Mouse (Mus musculus) embryonic facial prominence, embryonic 15.5 days (tissue): Measurements from ENCODE around the gene Gkn1. TPM values are rescaled to one million over a fixed set of nuclear protein-coding genes. Genes with fewer than 3 reads are reported as not detected.
A peak's percentile ranks its signal among the peaks of the same experiment; 100 is the strongest.

Experiments used
- ATAC-seq: fragments of 200-750 bp; cut with Nextera tagmentation; 2 replicates; pipeline ENCODE4 v1.8.0; 2017; ENCODE audit warnings: low read depth, moderate TSS enrichment; ENCODE audit not compliant: insufficient number of reproducible peaks, low FRiP score, low TSS enrichment
- H3K27ac ChIP-seq: fragments of 300-500 bp; sonication (generic); replicated peaks from 2 replicates; pipeline ENCODE4 v1.5.1; 2015; ENCODE audit warnings: mild to moderate bottlenecking, inconsistent platforms
- H3K27me3 ChIP-seq: fragments of 300-500 bp; sonication (generic); 2 replicates; pipeline ENCODE4 v1.6.1; 2015; ENCODE audit warnings: inconsistent platforms
- H3K36me3 ChIP-seq: fragments of 300-500 bp; sonication (generic); 2 replicates; pipeline ENCODE4 v1.6.1; 2015; ENCODE audit warnings: mild to moderate bottlenecking, inconsistent platforms
- H3K4me1 ChIP-seq: fragments of 300-500 bp; sonication (generic); 2 replicates; pipeline ENCODE4 v1.6.1; 2015; ENCODE audit warnings: inconsistent platforms
- H3K4me2 ChIP-seq: fragments of 300-500 bp; sonication (generic); replicated peaks from 2 replicates; pipeline ENCODE4 v1.6.1; 2015; ENCODE audit warnings: mild to moderate bottlenecking, inconsistent platforms
- H3K4me3 ChIP-seq: fragments of 300-500 bp; sonication (generic); replicated peaks from 2 replicates; pipeline ENCODE4 v1.5.1; 2015; ENCODE audit warnings: mild to moderate bottlenecking, inconsistent platforms
- H3K9ac ChIP-seq: fragments of 300-500 bp; sonication (generic); 2 replicates; pipeline ENCODE4 v1.6.1; 2015; ENCODE audit warnings: inconsistent platforms
- H3K9me3 ChIP-seq: fragments of 300-500 bp; sonication (generic); replicated peaks from 2 replicates; pipeline ENCODE4 v1.6.1; 2016; ENCODE audit warnings: inconsistent platforms
- WGBS: fragments of 180-500 bp; shearing (Covaris S2); methylation state at CpG from one replicate; pipeline ENCODE4 v1.1.7; 2015; 5-methylcytosine and 5-hydroxymethylcytosine counted together
- polyA plus RNA-seq: library from polyadenylated mRNA; unstranded; fragments of >200 nt; fragmentation: Nextera tagmentation; extraction: Ambion mirVana; gene quantifications from 2 replicates; pipeline ENCODE4 v1.2.1, GENCODE M21; 2015

Gkn1 gene
- polyA plus RNA-seq, 1 experiment from 2014 or later: 0.13 TPM

DNA sequence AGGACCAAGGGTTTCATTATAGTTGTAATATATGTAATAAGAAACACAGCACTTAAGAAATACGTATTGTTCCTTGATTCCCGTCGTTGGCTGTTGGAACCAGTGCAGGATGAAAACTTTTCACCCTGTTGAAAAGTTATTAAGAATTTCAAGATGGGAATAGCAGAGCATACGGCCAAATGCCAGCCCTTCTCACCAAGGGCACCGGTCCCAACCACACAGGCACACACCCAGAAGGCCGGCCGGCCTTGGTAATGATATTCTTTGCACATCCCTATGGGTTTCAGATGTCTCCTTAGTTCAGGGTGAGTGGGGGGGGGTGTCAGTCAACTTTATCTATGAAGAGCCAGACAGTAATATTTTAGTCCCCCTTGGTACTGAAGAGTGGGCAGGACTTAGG is 32.1 kb downstream of the Gkn1 start:
- Histone ChIP-seq H3K9me3 (no peaks in the 10 kb centered on the region), H3K27ac (no peak overlapping the region), H3K4me3 (no peak overlapping the region), H3K36me3 (no peaks in the 10 kb centered on the region), H3K4me1 (peaks cover 16% of the 10 kb centered on the region), H3K4me2 (no peak overlapping the region), H3K9ac (no peak overlapping the region), H3K27me3 (no peaks in the 10 kb centered on the region)
- ATAC-seq: no peak
- WGBS: 75% methylated on average over 7 of the region's 7 CpGs

DNA sequence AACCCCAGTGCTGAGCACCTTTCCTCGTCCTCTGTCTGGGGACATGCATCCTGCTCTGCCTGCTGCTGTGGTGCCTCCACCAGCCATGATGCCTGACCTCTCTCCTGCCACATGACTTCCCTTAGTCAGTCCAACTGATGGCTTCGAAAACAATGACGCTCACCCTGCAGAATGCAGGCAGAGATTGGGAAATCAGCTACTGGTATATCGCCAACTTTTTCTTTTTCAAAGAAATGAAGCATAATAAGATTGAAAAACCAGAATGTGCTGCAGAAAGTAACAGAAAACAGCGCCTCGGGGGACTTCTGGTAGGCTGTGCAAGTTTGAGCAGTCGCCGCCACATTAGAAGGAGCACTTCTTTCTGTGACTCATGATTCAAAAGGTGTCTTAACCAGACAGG is 33.8 kb downstream of the Gkn1 start:
- peaks cover 16% of the 10 kb centered on the region for H3K4me1 ChIP-seq
- 59% methylated on average over 8 of the region's 8 CpGs for WGBS
- no peak overlapping the region for H3K9ac ChIP-seq
- H3K4me3 ChIP-seq: no peak overlapping the region
- H3K4me2 ChIP-seq: no peak overlapping the region
- no peak for ATAC-seq
- H3K36me3 ChIP-seq: peaks cover 4% of the 10 kb centered on the region
- no peaks in the 10 kb centered on the region for H3K27me3 ChIP-seq
- H3K9me3 ChIP-seq: no peaks in the 10 kb centered on the region
- H3K27ac ChIP-seq: peak overlapping the region; percentile 29; the same call in 1 of the 2 replicates

- WGBS: 87% methylated on average over 4 of the region's 4 CpGs
- Histone ChIP-seq H3K27ac (no peak overlapping the region), H3K36me3 (peaks cover 41% of the 10 kb centered on the region), H3K4me3 (no peak overlapping the region), H3K4me2 (no peak overlapping the region), H3K9ac (no peak overlapping the region), H3K27me3 (no peaks in the 10 kb centered on the region), H3K4me1 (peaks cover 12% of the 10 kb centered on the region), H3K9me3 (no peaks in the 10 kb centered on the region)
- ATAC-seq: no peak
These were observed 38.0 kb downstream of the Gkn1 start for GRCm38 (mm10) chr6:87312761-87313160.

- Histone ChIP-seq H3K4me1 (peaks cover 19% of the 10 kb centered on the region), H3K27ac (peak overlapping the region; percentile 67; the same call in 1 of the 2 replicates), H3K4me3 (no peak overlapping the region), H3K36me3 (peaks cover 36% of the 10 kb centered on the region), H3K4me2 (no peak overlapping the region), H3K9me3 (no peaks in the 10 kb centered on the region), H3K27me3 (no peaks in the 10 kb centered on the region), H3K9ac (no peak overlapping the region)
- no peak for ATAC-seq
- WGBS: 79% methylated on average over 8 of the region's 8 CpGs
These were observed 46.3 kb downstream of the Gkn1 start for GRCm38 (mm10) chr6:87304486-87304885.

DNA sequence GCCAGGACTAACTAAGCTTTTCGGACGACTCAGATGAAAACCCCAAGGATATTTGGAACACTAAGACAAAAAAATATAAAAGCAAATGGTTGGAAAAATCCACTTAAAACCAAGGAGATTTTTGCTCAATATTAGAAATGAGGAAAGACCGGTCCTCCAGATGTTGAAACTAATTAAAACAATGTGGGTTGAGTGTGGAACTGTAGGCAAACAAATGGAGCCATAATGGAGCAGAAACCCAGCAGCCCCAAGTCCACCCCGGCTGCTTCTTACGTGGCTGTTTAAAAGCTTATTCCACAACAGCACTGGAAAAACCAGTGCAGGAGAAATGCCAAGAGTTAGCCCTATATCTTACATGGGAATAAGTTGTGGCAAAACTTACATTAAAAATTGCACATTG is 48.0 kb downstream of the Gkn1 start:
- no peak overlapping the region for H3K9ac ChIP-seq
- 18% methylated on average over 5 of the region's 5 CpGs for WGBS
- H3K27me3 ChIP-seq: no peaks in the 10 kb centered on the region
- peak overlapping the region; percentile 82 for H3K27ac ChIP-seq
- peaks cover 22% of the 10 kb centered on the region for H3K4me1 ChIP-seq
- H3K9me3 ChIP-seq: no peaks in the 10 kb centered on the region
- 0 out of 2 replicates have a peak overlapping the region, but pooled peaks have one; percentile 11 for H3K4me2 ChIP-seq
- no peak for ATAC-seq
- H3K4me3 ChIP-seq: no peak overlapping the region
- peaks cover 24% of the 10 kb centered on the region for H3K36me3 ChIP-seq

DNA sequence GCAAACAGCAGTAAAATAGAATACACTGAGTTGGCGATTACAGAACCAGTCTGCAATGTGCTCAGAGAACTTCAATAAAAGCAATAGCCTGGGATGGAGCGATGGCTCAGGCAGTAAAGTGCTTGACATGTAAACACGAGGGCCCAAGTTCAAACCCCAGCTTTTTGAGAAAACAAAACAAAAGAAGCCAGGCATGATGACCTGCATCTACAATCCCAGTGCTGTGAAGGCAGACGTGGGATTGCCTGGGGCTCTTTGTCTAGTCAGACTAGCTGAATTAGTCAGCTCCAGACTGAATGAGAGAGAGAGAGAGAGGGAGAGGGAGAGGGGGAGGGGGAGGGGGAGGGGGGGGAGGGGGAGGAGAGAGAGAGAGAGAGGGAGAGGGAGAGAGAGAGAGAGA is 48.8 kb downstream of the Gkn1 start:
- H3K27me3 ChIP-seq: no peaks in the 10 kb centered on the region
- no peaks in the 10 kb centered on the region for H3K9me3 ChIP-seq
- peaks cover 16% of the 10 kb centered on the region for H3K36me3 ChIP-seq
- H3K4me3 ChIP-seq: no peak overlapping the region
- H3K9ac ChIP-seq: no peak overlapping the region
- 42% methylated on average over 4 of the region's 4 CpGs for WGBS
- H3K4me2 ChIP-seq: no peak overlapping the region
- H3K27ac ChIP-seq: no peak overlapping the region
- no peak for ATAC-seq
- H3K4me1 ChIP-seq: peaks cover 22% of the 10 kb centered on the region

Other genes starting within 250 kb of the Gkn1 start
- 0.28 and 0.75 TPM in 2 replicates for gene D6Ertd527e, start 246.2 kb downstream of the Gkn1 start, polyA plus RNA-seq
- 20.3 and 24.3 TPM in 2 replicates for gene Antxr1, start 15.1 kb downstream of the Gkn1 start, polyA plus RNA-seq
- gene Gkn2, start 22.4 kb upstream of the Gkn1 start, polyA plus RNA-seq: not detected in 2 replicates
- 1.0 and 1.3 TPM in 2 replicates for gene Gkn3, start 38.0 kb upstream of the Gkn1 start, polyA plus RNA-seq
- not detected in 2 replicates for gene Bmp10, start 78.1 kb upstream of the Gkn1 start, polyA plus RNA-seq
- 8.3 and 10.0 TPM in 2 replicates for gene Arhgap25, start 182.3 kb upstream of the Gkn1 start, polyA plus RNA-seq
- gene Prokr1, start 239.8 kb upstream of the Gkn1 start, polyA plus RNA-seq: 7.5 and 7.8 TPM in 2 replicates